Mouse (Mus musculus): ENCODE data around the gene Lrp4.

GRCm38 (mm10) chr2:91413811-91414210, 43.5 kb upstream of the Lrp4 start:
- TF ChIP-seq POLR2A (IDR thresholded peaks at IDR 0.05; ENCODE audit: borderline replicate concordance, insufficient read depth, low read length) (no peak), CTCF (IDR thresholded peaks at IDR 0.05; ENCODE audit: borderline replicate concordance, insufficient read depth, low read depth, low read length) (no peak)
